Mouse (Mus musculus): ENCODE measurements at regions not wholly inside any gene's neighbourhood (a gene's known extent, or its start where the extent isn't known, plus 50 kb on each side); places are given as distances from the start of the nearest gene placed in this dataset.

- WGBS = 85% methylated on average over 4 of the region's 4 CpGs
- Histone ChIP-seq H3K36me3 (ENCODE audit: control insufficient read depth, insufficient read depth, low read length) (no peaks in the 10 kb centered on the region), H3K4me3 (ENCODE audit: low read depth, low read length) (no peak overlapping the region), H3K4me1 (ENCODE audit: control insufficient read depth, insufficient read depth, low read length) (no peaks in the 10 kb centered on the region), H3K27me3 (ENCODE audit: control insufficient read depth, insufficient read depth, low read depth, low read length) (no peaks in the 10 kb centered on the region), H3K27ac (ENCODE audit: low read length) (no peak overlapping the region), H3K9ac (ENCODE audit: low read depth, low read length) (no peak overlapping the region), H3K4me2 (ENCODE audit: low read length) (no peak overlapping the region), H3K9me3 (replicated peaks; ENCODE audit: control insufficient read depth, low read length, poor library complexity, severe bottlenecking) (no peaks in the 10 kb centered on the region)
- ATAC-seq = no peak
Measured at GRCm38 (mm10) chr1:138674199-138674598, 54.3 kb upstream of the Nek7 start.
